Mouse (Mus musculus): Measurements from ENCODE around the gene Bcl2l1.

Bcl2l1 gene

GRCm38 (mm10) chr2:152824438-152825167 is 6.9 kb downstream of the Bcl2l1 start:
- no peak for DNase-seq (ENCODE audit: low spot score)

- DNase-seq (ENCODE audit: low spot score): no peak
Measured at GRCm38 (mm10) chr2:152823770-152824169, 7.8 kb downstream of the Bcl2l1 start.

- DNase-seq (ENCODE audit: low spot score): no peak
Measured at GRCm38 (mm10) chr2:152821566-152821965, 10.0 kb downstream of the Bcl2l1 start.

GRCm38 (mm10) chr2:152821023-152821422 is 10.5 kb downstream of the Bcl2l1 start:
- no peak for DNase-seq (ENCODE audit: low spot score)

- no peak for DNase-seq (ENCODE audit: low spot score)
Measured at GRCm38 (mm10) chr2:152820369-152820768, 11.2 kb downstream of the Bcl2l1 start.

- DNase-seq (ENCODE audit: low spot score): no peak
Measured at GRCm38 (mm10) chr2:152819926-152820325, 11.6 kb downstream of the Bcl2l1 start.

GRCm38 (mm10) chr2:152819097-152819624 is 12.4 kb downstream of the Bcl2l1 start:
- DNase-seq (ENCODE audit: low spot score): no peak

- DNase-seq (ENCODE audit: low spot score): no peak
Measured at GRCm38 (mm10) chr2:152818679-152819078, 12.8 kb downstream of the Bcl2l1 start.

- no peak for DNase-seq (ENCODE audit: low spot score)
Measured at GRCm38 (mm10) chr2:152817596-152818291, 13.8 kb downstream of the Bcl2l1 start.

- no peak for DNase-seq (ENCODE audit: low spot score)
Measured at GRCm38 (mm10) chr2:152816657-152817348, 14.7 kb downstream of the Bcl2l1 start.

- no peak for DNase-seq (ENCODE audit: low spot score)
Measured at GRCm38 (mm10) chr2:152815879-152816656, 15.5 kb downstream of the Bcl2l1 start.

GRCm38 (mm10) chr2:152814213-152814874 is 17.2 kb downstream of the Bcl2l1 start:
- DNase-seq (ENCODE audit: low spot score): no peak

GRCm38 (mm10) chr2:152813232-152813631 is 18.3 kb downstream of the Bcl2l1 start:
- DNase-seq (ENCODE audit: low spot score): no peak

GRCm38 (mm10) chr2:152811336-152812165 is 20.0 kb downstream of the Bcl2l1 start:
- no peak for DNase-seq (ENCODE audit: low spot score)

GRCm38 (mm10) chr2:152810158-152810941 is 21.2 kb downstream of the Bcl2l1 start:
- no peak for DNase-seq (ENCODE audit: low spot score)

- DNase-seq (ENCODE audit: low spot score): no peak
Measured at GRCm38 (mm10) chr2:152808178-152808577, 23.4 kb downstream of the Bcl2l1 start.

GRCm38 (mm10) chr2:152806037-152806436 is 25.5 kb downstream of the Bcl2l1 start:
- no peak for DNase-seq (ENCODE audit: low spot score)

GRCm38 (mm10) chr2:152805111-152805490 is 26.4 kb downstream of the Bcl2l1 start:
- DNase-seq (ENCODE audit: low spot score): no peak

- no peak for DNase-seq (ENCODE audit: low spot score)
Measured at GRCm38 (mm10) chr2:152804408-152805110, 27.0 kb downstream of the Bcl2l1 start.
